Mouse (Mus musculus) gastrocnemius, postnatal 25 days (tissue): Measurements from ENCODE around the gene 4933405L10Rik. TPM values are rescaled to one million over a fixed set of nuclear protein-coding genes. Genes with fewer than 3 reads are reported as not detected.

Source experiments
- DNase-seq: peaks from one replicate; pipeline ENCODE4 v3.0.0; 2022
- long read RNA-seq, 2 experiments: library from polyadenylated mRNA; stranded (forward); transcript quantifications; one replicate each; pipeline ENCODE4 v2.0.0; 2021
- total RNA-seq, 2 experiments: library from RNA; stranded (reverse); gene quantifications; 1 replicate in 1 of 2; 2 replicates in 1 of 2; pipeline ENCODE4 v1.2.3; 2021

Gene 4933405L10Rik
- total RNA-seq: not detected
- long read RNA-seq, experiment 1: 0 reads
- long read RNA-seq, experiment 2: 0 reads

DNA sequence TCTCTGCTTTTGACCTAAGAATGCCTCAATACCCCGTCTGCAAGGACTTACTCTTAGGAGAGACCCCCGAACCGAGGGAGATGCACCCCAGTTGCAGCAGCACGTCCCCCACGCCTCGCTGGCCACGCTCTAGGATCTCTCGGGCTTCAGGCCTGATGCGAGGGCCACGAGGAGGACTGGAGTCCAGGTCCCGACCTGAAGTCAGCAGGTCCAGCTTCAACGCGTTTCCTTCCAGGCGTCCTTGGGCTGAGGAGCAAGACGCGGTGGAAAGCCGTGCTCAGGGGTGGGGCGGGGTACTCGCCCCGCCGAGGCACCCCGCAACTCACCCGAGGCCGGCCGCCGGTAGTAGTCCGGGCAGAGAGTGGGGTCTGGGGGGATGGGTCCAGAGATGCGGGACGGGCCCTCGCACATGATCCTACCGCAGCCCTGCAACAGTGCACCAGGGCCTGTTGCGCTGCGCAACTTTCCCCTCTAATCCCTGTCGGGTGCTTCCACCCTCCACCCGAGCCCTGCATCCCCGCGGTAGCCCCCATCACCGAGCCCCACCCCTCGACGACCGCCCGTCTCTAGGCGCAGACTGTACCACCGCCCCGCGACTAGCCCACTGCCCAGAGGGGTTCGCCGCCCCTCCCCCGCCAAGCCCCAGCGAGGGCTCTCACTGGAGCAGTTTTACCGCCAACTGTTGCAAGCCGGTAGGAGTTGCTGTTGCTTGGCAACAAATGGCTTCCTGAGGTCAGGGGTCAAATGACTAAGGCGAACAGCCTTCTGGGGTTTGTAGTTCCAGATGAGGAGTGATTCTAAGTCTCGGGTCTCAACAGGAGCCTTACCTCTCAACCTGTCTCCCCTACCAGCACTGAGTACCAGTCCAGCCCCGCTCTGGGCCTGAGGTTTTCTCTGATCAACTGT lies at the start of gene 4933405L10Rik, which contains the start of gene Enkd1:
4933405L10Rik (plus strand) TSS at position 158 of the 906 bp plus-strand sequence.
Enkd1 (minus strand) TSS at position 713 of the 906 bp plus-strand sequence.
- DNase-seq: peak; percentile 75

DNA sequence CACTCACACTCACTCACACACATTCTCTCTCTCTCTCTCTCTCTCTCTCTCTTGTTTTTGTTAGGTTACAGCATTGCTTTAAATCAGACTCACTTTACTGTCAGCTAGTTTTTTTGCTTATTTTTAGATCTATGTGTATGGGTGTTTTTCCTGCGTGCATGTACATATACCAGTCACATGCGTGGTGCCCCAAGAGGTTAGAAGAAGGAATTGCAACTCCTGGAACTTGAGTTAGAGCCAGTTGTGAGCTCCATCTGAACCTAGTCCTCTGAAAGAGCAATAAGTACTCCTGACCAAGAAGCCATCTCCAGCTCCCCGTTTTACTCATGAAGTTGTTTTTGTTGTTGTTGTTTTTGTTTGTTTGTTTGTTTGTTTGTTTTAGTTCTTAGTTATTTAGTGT lies 46.3 kb upstream of the 4933405L10Rik start:
- DNase-seq: no peak

DNA sequence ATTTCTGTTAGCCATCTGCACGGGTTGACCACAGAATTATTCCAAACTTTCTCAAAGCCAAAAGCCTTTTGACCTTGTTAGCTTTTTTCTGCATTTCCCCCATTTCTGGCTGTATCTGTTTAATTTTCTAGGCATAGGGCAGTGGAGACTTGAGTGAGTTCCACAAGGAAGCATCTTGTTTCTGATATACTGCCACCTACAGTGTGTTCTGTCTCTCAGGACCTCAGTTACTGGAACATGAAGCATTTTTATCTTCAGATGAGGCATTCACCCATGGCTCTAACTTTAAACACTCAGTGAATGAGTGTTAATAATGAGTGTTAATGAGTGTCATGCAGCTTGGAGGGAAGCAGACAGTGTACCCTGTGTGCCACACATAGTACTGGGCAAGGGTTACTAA lies 29.6 kb upstream of the 4933405L10Rik start:
- no peak for DNase-seq

DNA sequence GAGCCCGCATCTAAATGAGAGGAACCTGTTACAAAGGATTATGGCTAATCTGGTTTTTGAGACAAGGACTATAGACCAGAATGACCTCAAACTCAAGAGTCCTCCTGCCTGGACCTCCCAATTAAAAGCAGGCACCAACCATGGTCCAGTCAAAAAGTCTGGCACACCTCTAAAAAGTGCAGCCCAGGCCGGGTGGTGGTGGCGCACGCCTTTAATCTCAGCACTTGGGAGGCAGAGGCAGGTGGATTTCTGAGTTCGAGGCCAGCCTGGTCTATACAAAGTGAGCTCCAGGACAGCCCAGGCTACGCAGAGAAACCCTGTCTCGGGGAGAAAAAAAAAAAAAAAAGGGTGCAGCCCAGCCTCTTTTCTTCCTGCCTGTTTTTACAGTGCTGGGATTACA lies 22.1 kb upstream of the 4933405L10Rik start:
- DNase-seq: no peak

DNA sequence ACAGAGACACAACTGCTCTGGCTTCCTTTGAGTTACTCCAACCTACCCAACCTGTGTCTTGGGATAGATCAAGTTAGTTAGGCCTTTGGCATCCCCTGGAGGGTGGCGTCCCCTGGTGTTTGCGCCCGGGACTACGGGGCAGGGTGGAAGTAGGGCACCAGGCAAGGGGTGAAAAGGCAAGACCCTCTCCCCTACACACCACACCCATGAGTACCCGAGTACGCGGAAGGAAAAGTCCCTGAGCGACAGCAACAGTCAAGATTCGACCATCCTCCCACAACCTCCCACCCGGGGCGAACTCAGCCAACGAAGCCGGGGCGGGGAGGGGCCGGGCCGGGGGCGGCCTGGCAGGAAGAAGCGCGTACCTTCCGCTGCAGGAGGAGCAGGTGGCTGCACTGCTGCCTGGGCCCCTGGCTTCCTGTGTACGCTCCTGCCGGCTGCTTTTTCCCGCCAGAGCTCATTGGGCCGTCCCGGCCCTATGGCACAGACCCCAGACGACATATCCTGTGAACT lies 21.6 kb upstream of the 4933405L10Rik start, which contains the start of gene Carmil2:
Carmil2 (plus strand) TSS at position 479 of the 513 bp plus-strand sequence.
- peak; percentile 65 for DNase-seq

DNA sequence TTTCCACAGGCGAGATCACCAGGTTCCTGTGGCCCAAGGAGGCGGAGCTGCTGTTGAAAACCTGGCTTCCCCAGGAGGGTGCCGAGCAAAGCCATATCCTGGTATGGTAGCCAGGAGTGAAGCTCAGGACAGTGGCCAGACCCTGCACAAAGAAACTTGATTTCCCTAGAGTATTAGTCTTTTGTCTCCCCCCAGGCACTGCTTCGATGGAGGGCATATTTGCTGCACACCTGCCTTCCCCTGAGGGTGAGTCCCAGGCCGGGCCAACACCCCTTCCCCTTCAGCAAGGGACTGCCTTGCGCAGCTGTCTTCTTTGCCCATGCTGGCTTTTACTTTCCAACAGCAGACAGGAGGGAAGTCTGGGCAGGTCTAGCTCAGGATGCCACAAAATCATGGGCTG lies 20.9 kb upstream of the 4933405L10Rik start:
- DNase-seq: no peak

DNA sequence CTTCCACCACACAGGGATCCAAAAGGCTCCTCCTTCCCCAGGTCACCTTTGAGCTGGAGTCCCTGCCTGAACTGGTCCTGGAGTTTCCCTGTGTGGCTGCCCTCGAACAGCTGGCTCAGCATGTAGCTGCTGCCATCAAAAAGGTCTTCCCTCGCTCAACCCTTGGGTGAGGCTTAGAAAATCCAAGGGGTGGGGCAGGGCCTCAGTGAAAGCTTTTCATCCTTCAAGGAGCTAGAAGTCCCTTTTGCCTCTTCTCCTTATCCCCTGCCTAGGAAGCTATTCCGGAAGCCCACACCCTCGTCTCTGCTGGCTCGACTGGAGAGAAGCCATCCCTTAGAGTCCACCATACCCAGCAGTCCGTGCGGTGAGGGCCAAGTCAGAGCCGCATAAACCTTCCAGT lies 19.9 kb upstream of the 4933405L10Rik start:
- no peak for DNase-seq

DNA sequence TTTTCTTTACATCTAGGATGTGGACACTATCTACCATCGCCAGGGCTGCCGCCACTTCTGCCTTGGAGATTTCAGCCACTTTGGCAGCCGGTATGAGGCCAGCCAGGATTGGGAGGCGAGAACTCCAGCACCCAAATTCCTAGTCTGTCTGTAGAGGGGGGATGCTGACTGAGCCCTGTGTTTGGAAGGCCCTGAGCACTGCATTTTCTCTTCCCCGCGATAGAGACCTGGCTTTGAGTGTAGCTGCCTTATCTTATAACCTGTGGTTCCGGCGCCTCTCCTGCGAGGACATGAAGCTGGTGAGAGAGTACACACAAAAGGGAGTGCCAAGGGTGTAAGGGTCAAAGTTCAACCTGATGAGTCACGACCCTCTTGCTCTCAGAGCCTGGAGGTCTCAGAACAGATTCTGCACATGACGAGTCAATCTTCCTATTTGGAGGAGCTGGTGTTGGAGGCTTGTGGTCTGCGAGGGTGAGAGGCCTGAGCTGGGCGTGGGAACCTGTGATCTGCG lies 19.2 kb upstream of the 4933405L10Rik start:
- DNase-seq: no peak

DNA sequence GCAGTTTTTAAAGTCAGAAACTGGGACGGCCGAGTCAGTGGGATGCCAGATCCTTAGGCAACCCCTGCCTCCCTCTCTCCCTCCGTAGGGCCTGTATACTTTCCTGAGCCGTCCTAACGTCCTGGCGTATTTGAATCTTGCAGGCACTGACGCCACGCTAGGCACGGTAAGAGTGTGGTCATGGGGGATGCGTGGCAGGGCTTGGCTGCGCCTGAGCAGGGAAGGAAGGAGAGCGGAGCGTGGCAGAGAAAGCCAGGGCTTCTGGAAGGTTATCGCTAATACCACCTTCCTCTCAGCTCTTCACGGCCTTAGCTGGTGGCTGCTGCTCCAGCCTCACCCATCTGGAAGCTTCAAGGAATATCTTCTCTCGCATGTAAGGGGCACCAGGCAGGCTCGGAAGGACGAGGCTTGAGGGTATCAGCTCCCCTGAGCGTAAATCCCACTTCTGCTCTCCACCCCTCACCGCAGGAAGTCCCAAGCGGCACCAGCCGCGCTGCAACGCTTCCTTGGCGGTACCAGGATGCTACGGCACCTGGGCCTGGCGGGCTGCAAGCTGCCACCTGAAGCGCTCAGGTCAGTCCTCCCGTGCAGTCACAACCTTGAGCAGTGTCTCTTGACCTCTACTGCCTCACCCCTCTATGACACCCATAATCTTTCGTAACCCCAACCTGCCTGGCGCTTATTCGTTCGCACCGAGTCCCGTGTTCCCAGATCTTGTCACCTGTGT lies 18.0 kb upstream of the 4933405L10Rik start:
- no peak for DNase-seq

DNA sequence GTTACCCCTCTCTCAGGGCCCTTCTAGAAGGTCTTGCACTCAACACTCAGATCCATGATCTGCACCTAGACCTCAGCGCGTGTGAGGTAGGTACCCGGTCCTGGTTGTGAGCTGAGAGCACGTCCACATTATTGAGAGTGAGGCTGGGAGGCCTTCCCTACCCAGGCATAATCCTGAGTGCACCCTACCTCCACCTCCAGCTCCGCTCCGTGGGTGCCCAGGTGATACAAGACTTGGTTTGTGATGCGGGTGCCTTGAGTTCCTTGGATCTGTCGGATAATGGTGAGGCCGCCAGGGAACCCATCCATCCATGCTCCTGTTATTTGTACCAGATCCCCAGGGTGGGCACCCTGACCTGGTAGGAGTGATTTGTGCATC lies 17.5 kb upstream of the 4933405L10Rik start:
- DNase-seq: no peak

DNA sequence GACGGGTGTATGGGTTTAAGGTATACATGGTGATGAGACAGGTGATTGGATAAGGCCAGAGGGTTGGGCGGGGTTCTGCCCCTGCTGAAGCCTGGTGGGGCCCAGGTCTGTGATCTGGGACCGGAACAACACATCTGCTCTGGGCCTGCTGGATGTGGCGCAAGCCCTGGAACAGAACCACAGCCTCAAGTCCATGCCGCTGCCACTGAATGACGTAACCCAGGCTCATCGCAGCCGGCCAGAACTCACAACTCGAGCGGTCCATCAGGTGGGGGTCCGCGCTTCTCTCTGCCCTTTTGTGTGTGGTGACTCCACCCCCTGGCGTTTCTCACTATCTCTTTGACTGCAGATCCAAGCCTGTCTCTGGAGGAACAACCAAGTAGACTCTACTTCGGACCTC lies 16.5 kb upstream of the 4933405L10Rik start:
- DNase-seq: no peak

DNA sequence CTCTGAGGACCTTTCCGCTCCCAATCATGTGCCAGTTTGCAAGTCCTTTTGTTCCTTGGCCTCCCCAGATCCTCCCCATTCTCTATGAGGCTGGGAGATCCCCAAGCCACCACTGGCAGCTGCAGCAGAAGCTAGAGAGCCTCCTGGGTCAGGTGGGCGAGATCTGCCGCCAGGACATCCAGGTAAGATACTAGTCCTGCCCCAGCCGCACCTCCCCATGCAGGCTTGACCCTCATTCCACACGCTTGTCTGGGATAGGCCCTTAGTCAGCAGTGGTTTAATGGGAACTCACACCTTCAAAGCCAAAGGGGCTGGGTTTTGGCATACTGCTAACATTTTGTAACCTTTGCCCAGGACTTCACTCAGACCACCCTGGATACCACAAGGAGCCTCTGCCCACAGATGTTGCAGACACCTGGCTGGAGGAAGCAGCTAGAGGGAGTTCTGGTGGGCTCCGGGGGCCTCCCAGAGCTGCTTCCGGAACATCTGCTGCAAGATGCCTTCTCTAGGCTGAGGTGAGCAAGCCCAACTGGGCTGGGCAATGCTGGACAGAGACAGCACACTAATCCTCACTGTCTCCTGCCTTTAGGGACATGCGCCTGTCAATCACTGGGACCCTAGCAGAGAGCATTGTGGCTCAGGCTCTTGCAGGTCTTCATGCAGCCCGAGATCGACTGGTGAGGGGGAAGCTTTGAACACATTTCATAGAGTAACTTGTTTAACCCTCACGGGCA lies 14.8 kb upstream of the 4933405L10Rik start:
- no peak for DNase-seq

DNA sequence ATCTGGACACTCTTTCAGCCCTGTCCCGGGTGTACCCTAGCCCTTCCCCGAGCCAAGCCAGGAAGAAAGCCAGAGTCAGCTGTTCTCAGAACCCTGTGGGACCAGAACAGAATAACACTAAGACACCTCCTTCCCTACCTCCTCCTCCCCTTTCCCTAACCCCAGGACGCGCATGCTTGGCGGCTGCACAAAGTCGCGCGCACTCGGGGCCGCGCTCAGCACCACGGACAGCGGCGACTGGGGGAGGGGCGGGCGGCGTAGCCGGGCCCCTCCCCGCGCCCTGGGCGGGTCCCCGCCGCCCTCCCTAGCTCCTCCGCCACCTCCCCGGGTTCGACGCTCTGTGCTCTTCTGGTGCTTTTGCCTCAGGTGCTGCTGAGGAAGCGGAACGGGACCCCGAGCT lies 13.8 kb upstream of the 4933405L10Rik start:
- DNase-seq: peak; percentile 45

DNA sequence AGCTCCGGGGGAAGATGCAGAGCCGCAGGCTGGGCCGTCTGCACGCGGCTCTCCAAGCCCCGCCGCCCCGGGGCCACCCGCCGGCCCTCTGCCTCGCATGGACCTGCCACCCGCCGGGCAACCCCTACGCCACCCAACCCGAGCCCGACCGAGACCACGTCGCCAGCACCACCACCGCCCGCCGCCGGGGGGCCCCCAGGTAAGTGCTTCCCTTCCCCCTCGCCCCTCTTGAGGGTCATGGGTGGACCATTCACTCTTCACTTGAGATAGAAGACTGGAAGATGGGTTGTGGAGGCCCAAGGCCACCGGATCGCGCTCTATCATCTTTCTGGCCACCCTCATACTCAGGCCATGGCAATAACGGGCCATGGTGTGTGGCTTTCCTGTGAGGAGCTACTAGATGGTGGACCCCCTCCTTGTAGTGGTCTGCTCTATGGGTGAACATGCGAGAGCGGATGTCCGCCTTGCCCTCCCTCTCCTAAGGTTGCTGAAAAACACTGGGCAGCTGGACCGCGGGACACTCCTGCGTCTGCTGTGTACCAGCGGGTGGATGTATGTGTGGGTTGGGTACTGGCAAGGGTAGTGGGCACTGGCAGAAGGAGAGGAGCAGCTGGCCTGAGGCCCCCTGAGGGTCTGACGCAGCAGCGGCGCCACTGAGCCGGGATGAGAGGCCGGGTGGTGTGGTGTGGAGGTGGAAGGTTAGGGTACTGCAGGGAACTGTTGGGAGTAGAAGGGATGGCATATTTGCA lies 13.2 kb upstream of the 4933405L10Rik start:
- DNase-seq: no peak

DNA sequence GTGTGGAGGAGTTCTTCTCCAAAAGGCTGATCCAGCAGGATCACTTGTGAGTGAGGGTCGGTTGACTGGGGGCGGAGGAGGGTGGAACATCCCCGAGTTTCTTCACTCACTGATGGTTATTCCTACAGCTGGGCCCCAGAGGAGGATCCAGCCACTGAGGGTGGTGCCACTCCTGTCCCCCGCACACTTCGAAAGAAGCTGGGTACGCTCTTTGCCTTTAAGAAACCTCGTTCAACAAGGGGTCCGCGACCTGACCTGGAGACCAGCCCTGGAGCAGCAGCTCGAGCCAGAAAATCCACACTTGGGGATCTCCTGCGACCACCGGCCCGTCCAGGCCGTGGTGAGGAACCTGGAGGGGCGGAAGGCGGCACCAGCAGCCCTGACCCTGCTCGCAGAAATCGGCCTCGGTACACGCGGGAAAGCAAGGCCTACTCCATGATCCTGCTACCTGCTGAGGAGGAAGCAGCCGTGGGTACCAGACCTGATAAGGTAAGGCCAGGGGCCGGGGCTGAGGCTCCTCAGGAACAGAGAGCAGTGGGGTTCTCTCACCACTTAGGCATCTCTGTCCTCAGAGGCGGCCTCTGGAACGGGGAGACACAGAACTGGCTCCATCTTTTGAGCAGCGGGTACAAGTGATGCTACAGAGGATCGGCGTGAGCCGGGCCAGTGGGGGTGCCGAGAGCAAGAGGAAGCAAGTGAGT lies 12.2 kb upstream of the 4933405L10Rik start:
- no peak for DNase-seq

DNA sequence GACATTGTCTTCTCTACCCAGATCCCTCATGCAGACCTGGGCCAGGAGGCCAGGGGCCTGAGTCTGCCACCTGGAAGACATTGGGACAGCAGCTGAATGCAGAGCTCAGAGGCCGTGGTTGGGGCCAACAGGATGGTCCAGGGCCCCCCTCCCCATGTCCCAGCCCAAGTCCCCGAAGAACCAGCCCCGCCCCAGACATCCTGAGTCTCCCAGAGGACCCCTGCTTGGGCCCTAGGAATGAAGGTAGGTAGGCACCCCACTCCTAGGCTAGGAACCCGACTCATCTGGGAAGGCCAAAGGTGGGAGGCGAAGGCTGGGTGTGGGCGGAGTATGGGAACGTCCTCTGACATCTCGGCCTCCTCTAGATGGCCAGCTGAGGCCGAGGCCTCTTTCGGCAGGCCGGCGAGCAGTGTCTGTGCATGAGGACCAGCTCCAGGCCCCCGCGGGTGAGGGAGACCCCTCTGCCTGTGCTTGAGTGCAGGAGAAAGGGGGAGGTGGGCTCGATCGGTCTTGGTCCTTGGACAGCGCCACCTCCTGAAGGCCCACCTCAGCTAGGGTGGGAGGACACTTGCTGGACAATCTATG lies 10.2 kb upstream of the 4933405L10Rik start:
- DNase-seq: no peak

DNA sequence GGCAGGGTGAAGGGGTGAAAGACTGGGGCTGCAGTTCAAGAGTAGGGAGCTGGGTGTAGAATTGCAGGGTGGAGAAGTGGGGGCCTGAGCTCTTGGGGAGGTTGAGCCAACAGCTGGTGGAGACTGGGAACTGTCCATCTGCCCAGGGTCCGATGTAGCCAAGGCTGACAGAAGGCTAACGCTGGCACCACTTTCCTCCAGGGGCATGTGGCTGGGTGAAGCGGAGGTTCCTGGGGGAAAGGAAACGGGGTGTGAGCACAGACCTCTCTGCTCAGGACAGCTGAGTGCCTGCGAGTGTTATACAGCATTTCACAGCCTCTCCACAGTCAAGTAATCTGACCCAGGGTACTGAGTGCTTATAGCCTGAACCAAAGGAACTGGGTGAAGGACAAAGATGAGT lies 8.7 kb upstream of the 4933405L10Rik start:
- no peak for DNase-seq

DNA sequence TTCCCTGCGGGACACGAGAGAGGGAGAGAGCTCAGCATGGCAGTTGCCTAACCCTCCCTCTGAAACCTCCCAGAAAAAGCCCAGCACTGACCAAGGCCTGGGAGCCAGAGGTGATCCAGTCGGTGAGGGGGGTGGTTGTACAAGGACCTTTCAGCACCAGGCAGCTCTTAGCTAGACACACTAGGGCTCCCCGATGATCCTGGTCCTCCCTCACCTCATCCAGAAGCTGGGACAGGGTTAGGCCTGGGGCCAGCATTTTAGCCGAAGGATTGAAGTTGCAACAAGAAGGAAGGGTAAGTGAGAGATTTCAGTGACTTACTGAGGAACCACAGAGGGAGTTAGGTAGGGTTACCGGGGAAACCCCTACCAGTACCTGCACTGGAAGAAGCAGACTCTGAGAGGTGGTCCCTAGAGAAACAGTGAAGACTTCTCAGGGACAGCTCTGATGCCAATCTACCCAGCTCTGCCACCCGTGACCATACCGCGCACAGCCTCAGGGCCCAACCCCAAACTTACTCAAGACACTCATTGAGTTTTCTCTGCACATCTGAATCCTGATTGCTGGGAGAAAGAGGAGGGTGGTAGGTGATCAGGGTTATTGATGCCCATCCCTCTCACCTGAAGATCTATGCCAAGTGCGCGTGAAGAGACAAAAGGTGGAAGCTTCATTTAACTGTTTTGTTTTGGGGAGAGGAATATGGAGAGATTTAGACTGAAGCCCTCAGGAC lies 7.8 kb upstream of the 4933405L10Rik start:
- DNase-seq: no peak

DNA sequence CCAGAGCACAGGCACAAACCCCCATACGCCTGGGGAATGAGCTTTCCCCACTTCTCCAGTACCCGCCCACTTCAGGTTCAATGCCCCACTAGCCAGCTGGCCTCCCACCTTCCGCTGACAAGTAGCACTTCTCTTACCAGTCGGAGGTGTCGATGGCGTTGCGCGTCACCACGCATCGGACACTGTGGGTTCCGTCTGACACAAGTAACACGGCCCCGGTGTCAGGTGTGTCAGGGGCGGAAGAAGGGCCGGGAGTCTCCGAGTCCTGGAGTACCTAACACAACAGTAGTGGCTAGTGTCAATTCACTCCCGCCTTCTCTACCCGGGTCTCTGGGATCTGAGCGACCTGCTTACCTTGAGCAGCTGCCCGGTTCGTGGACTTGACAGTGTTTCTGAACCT lies 6.9 kb upstream of the 4933405L10Rik start:
- DNase-seq: no peak
